Mouse (Mus musculus) Patski (cell line): ENCODE measurements around the gene Aoc1. TPM values are rescaled to one million over a fixed set of nuclear protein-coding genes. Genes with fewer than 3 reads are reported as not detected.

Source experiments
- ATAC-seq: fragments of 100-300 bp; one replicate; pipeline ENCODE4 v1.8.0; 2021
- CTCF ChIA-PET: fragments of 350-600 bp; sonication (Branson Sonifier 250); formaldehyde crosslinking; loops from one replicate; lab custom pipeline; 2022; ENCODE audit warnings: inconsistent platforms; lab: Charles Lee
- POLR2A ChIA-PET: fragments of 350-600 bp; sonication (Branson Sonifier 250); formaldehyde crosslinking; loops from one replicate; lab custom pipeline; 2022; ENCODE audit warnings: antibody characterized with exemption, inconsistent platforms; lab: Charles Lee
- DNase-seq: peaks from one replicate; pipeline ENCODE4 v3.0.0-alpha.2; 2011; ENCODE audit warnings: low read depth, low spot score
- H3K27me3 ChIP-seq: fragments of 371-371 bp; one replicate; pipeline ENCODE4 v1.5.1; 2021
- CTCF ChIP-seq: fragments of 100-300 bp; IDR thresholded peaks from one replicate; pipeline ENCODE4 v1.5.1; 2021
- in situ Hi-C: fragments of 300-500 bp; cut with MboI; formaldehyde crosslinking; loops from 3 replicates; pipeline ENCODE4 v1.11.1; 2018; ENCODE audit warnings: low pct_unique_long_range_greater_than_20kb, mixed read lengths
- polyA plus RNA-seq: library from polyadenylated mRNA; unstranded; gene quantifications from one replicate; pipeline ENCODE4 v1.2.3, GENCODE M21; 2021

Aoc1 gene
- polyA plus RNA-seq, 1 experiment from 2014 or later: 22.4 TPM

GRCm38 (mm10) chr6:48837516-48837915, 35.2 kb upstream of the Aoc1 start:
- ChIA-PET POLR2A (interaction anchor here (1.3 to 1.7 kb wide), 2 partner anchors 9 to 16 kb away, joined by 7 read pairs; no protein-coding TSS in a partner anchor), CTCF (interaction anchor here (7.3 kb wide), 1 partner anchor 21 kb away, joined by 73 read pairs; no protein-coding TSS in a partner anchor)
- in situ Hi-C loops: no loop called here
- ATAC-seq (no peak), DNase-seq (no peak)
- no peaks in the 10 kb centered on the region for H3K27me3 ChIP-seq
- no peak for TF ChIP-seq CTCF

- DNase-seq (no peak), ATAC-seq (no peak)
- TF ChIP-seq CTCF: no peak
- in situ Hi-C loops: no loop called here
- no peaks in the 10 kb centered on the region for H3K27me3 ChIP-seq
- ChIA-PET POLR2A (interaction anchor here (1.0 to 1.7 kb wide), 6 partner anchors 8 to 494 kb away, joined by 3 to 7 read pairs (median 5); no protein-coding TSS in a partner anchor), CTCF (interaction anchor here (7.3 kb wide), 1 partner anchor 22 kb away, joined by 73 read pairs; no protein-coding TSS in a partner anchor)
Measured at GRCm38 (mm10) chr6:48838321-48839080, 34.2 kb upstream of the Aoc1 start.

DNA sequence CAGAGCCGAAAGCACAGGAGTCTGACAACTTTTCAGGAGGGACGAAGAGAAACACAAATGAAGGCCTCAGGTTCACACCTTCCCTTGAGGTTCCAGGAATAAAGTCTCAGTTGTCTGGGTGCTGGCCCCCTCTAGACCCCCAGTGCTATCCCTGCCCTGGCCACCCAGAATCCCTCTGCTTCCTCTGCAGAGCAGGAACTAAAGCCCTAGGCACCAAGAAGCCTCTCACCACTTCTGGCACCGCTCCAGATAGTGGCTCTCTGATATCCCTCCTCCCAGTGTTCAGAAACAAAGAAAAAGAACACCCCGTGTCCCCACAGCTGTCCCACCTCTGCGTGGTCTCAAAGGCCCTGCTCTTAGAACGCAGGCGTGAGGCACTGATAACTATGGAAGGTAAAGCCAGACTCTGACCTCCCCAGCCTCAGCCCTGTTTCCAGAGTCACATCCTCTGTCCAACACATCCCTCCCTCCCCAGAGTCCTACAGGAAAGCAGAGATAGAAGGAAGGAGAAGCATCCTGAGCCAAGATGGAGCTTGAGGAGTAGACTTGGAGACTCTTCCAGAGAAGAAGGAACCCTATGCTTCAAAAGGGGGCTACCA, 32.2 kb upstream of the Aoc1 start, which contains the start of gene Tmem176a:
TSS of gene Tmem176a (plus strand) at position 549 of the 599 bp plus-strand sequence.
- DNase-seq: peak; percentile 63
- ChIA-PET CTCF (interaction anchor here (0.8 to 7.3 kb wide), 13 partner anchors 9 to 195 kb away, joined by 3 to 73 read pairs (median 5); partner anchors contain the start of gene Gimap8), POLR2A (interaction anchor here (0.9 to 5.4 kb wide), 10 partner anchors 10 to 31 kb away, joined by 3 to 34 read pairs (median 6); no protein-coding TSS in a partner anchor)
- no peak for TF ChIP-seq CTCF
- no peaks in the 10 kb centered on the region for H3K27me3 ChIP-seq
- ATAC-seq: peak; percentile 44
- in situ Hi-C loops: no loop called here

DNA sequence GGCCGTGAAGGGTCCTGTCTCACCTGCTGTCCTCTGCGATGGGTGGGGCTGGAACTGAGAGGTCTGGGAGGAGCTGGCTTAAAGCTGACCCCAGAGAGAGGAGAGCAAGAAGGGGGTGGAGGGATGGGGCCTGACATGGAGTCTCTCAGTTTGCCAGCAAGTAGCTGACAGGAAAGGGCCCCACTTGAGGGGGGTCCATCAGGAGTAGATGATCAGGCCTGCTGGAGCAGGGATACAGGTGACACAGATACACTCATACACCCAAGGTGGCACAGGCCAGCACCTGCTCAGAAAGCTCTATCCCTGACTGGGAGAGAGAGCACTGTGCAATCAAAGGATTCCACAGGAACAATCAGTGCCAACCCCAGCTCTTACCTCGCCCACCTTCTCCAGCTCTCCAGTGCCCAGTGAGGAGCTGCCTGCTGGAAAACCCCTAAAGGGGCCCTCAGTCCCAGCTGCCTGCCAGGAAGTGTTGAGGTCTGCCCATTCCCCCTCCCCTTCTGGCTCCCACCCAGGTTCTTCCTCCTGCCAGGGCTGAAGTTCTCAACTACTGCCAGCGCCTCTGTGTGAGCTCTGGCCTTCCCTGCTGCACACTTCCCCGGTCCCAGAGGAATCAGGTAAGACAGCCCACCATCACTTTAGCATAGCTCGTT, 31.6 kb upstream of the Aoc1 start, which contains the start of gene Tmem176b:
TSS of gene Tmem176b (minus strand) at position 524 of the 653 bp plus-strand sequence.
- DNase-seq: peak; percentile 97
- no peaks in the 10 kb centered on the region for H3K27me3 ChIP-seq
- ChIA-PET POLR2A (interaction anchor here (0.9 to 5.4 kb wide), 14 partner anchors 9 to 195 kb away, joined by 3 to 34 read pairs (median 4); no protein-coding TSS in a partner anchor), CTCF (interaction anchor here (0.8 to 7.3 kb wide), 18 partner anchors 10 to 196 kb away, joined by 3 to 73 read pairs (median 5); partner anchors contain the start of gene Gimap8)
- peak; percentile 69 for ATAC-seq
- in situ Hi-C loops: no loop called here
- no peak for TF ChIP-seq CTCF

GRCm38 (mm10) chr6:48842111-48842842, 30.4 kb upstream of the Aoc1 start:
- ChIA-PET POLR2A (interaction anchor here (1.1 to 5.4 kb wide), 7 partner anchors 12 to 197 kb away, joined by 3 to 34 read pairs (median 6); no protein-coding TSS in a partner anchor), CTCF (interaction anchor here (0.8 to 7.3 kb wide), 12 partner anchors 9 to 197 kb away, joined by 3 to 73 read pairs (median 6); partner anchors contain the start of gene Gimap8)
- ATAC-seq (no peak), DNase-seq (no peak)
- no peaks in the 10 kb centered on the region for H3K27me3 ChIP-seq
- in situ Hi-C loops: no loop called here
- TF ChIP-seq CTCF: no peak

DNA sequence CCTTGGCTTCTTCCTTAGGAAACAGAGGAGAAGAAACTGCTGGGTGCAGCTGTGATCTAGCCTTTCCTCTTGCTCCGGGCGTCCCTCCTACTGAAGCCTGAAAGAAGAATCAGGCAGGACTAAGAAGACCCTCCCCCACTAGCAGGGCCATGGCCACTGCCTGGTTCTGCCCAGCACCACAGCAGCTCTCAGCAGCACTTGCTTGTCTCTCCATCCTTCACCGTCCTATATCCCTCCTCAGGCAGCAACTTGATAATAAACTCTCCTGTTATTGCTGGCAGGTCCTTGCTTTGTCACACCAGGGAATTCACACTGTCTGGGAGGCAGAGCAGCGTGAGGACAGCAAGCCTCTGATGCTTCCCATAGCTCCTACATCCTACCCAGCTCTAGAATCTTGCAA, 27.6 kb upstream of the Aoc1 start:
- DNase-seq (no peak), ATAC-seq (no peak)
- no peaks in the 10 kb centered on the region for H3K27me3 ChIP-seq
- ChIA-PET CTCF (interaction anchor here (0.9 to 1.3 kb wide), 2 partner anchors 9 to 10 kb away, joined by 3 read pairs; no protein-coding TSS in a partner anchor), POLR2A (interaction anchor here (1.0 to 1.5 kb wide), 4 partner anchors 9 to 28 kb away, joined by 3 to 4 read pairs (median 4); no protein-coding TSS in a partner anchor)
- TF ChIP-seq CTCF: no peak
- in situ Hi-C loops: no loop called here

GRCm38 (mm10) chr6:48851820-48852491, 20.7 kb upstream of the Aoc1 start:
- ATAC-seq: no peak
- in situ Hi-C loops: no loop called here
- ChIA-PET POLR2A (interaction anchor here (0.9 kb wide), 1 partner anchor 222 kb away, joined by 3 read pairs; no protein-coding TSS in a partner anchor), CTCF (interaction anchor here (2.3 kb wide), 1 partner anchor 10 kb away, joined by 8 read pairs; no protein-coding TSS in a partner anchor)
- TF ChIP-seq CTCF: no peak
- no peaks in the 10 kb centered on the region for H3K27me3 ChIP-seq
- no peak for DNase-seq

GRCm38 (mm10) chr6:48854155-48854554, 18.5 kb upstream of the Aoc1 start:
- H3K27me3 ChIP-seq: no peaks in the 10 kb centered on the region
- in situ Hi-C loops: no loop called here
- DNase-seq: no peak
- POLR2A ChIA-PET: interaction anchor here (1.0 to 1.3 kb wide), 2 partner anchors 10 to 13 kb away, joined by 3 to 4 read pairs; partner anchors contain the start of genes Tmem176a and Tmem176b
- no peak for ATAC-seq
- TF ChIP-seq CTCF: peak; percentile 48
- CTCF ChIA-PET: interaction anchor here (1.1 to 12.0 kb wide), 7 partner anchors 9 to 212 kb away, joined by 3 to 124 read pairs (median 3); partner anchors contain the start of genes Gimap8, Tmem176a and Tmem176b
